Mouse (Mus musculus): ENCODE data around the gene Commd1.

DNA sequence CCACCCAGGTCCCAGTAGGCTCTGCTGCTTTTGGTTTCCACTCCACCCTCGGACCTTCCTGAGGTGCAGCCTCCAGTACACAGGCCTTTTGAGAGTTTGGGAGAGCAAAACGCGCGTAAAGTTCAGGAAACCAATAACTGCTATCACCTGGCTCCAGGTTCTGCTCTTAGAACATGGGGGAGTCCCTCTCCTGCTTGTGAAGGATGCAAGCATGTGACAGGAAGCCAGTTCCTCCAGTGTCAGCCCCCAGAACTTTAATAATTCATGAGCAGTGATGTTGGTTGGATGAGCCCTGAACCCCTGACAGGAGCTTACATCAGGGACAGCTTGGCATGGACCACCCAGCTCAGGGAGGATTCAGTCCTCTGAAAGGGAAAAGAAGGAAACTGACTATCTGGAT is 102.5 kb downstream of the Commd1 start:
- no peak for TF ChIP-seq CHD1 (IDR thresholded peaks at IDR 0.05; ENCODE audit: low read depth, low read length)
- no peak for TF ChIP-seq MAFK (IDR thresholded peaks at IDR 0.05; ENCODE audit: borderline replicate concordance, low read depth, low read length)
- no peak for TF ChIP-seq ELF1 (IDR thresholded peaks at IDR 0.05; ENCODE audit: low read depth, low read length)
- TF ChIP-seq TBP (IDR thresholded peaks at IDR 0.05; ENCODE audit: low read depth, low read length): no peak
